Mouse (Mus musculus) embryonic facial prominence, embryonic 11.5 days (tissue): ENCODE data around the gene Smyd2. TPM values are rescaled to one million over a fixed set of nuclear protein-coding genes. Genes with fewer than 3 reads are reported as not detected.

Experiments
- ATAC-seq: fragments of 200-750 bp; cut with Nextera tagmentation; replicated peaks from 2 replicates; pipeline ENCODE4 v1.8.0; 2017; ENCODE audit warnings: low read depth; ENCODE audit not compliant: insufficient number of reproducible peaks, low FRiP score, low TSS enrichment
- DNase-seq: peaks from one replicate; pipeline ENCODE4 v3.0.0-alpha.2; 2015; ENCODE audit warnings: low spot score
- H3K27ac ChIP-seq: fragments of 300-500 bp; sonication (generic); replicated peaks from 2 replicates; pipeline ENCODE4 v1.5.1; 2014; ENCODE audit warnings: mild to moderate bottlenecking, low read depth, low read length, control low read depth
- H3K27me3 ChIP-seq: fragments of 300-500 bp; sonication (generic); 2 replicates; pipeline ENCODE4 v1.6.1; 2014; ENCODE audit warnings: mild to moderate bottlenecking, low read length, moderate library complexity, mixed read lengths; ENCODE audit not compliant: control insufficient read depth, insufficient read depth
- H3K36me3 ChIP-seq: fragments of 300-500 bp; sonication (generic); replicated peaks from 2 replicates; pipeline ENCODE4 v1.6.1; 2014; ENCODE audit warnings: low read depth, mild to moderate bottlenecking, low read length, moderate library complexity, mixed read lengths; ENCODE audit not compliant: control insufficient read depth, insufficient read depth
- H3K4me1 ChIP-seq: fragments of 300-500 bp; sonication (generic); 2 replicates; pipeline ENCODE4 v1.6.1; 2014; ENCODE audit warnings: low read length, mixed read lengths; ENCODE audit not compliant: control insufficient read depth, insufficient read depth
- H3K4me2 ChIP-seq: fragments of 300-500 bp; sonication (generic); 2 replicates; pipeline ENCODE4 v1.6.1; 2014; ENCODE audit warnings: low read depth, mild to moderate bottlenecking, control low read depth, low read length, moderate library complexity
- H3K4me3 ChIP-seq: fragments of 300-500 bp; sonication (generic); 2 replicates; pipeline ENCODE4 v1.5.1; 2014; ENCODE audit warnings: low read depth, low read length, control low read depth
- H3K9ac ChIP-seq: fragments of 300-500 bp; sonication (generic); replicated peaks from 2 replicates; pipeline ENCODE4 v1.6.1; 2014; ENCODE audit warnings: mild to moderate bottlenecking, control low read depth, low read length
- H3K9me3 ChIP-seq: fragments of 300-500 bp; sonication (generic); replicated peaks from 2 replicates; pipeline ENCODE4 v1.6.1; 2016; ENCODE audit warnings: mild to moderate bottlenecking, low read length, inconsistent platforms, mixed read lengths; ENCODE audit not compliant: control insufficient read depth
- WGBS: fragments of 180-500 bp; shearing (Covaris S2); extraction: QIAGEN DNeasy Blood & Tissue Kit; methylation state at CpG from one replicate; pipeline ENCODE4 v1.1.7; 2014; 5-methylcytosine and 5-hydroxymethylcytosine counted together
- polyA plus RNA-seq: library from polyadenylated mRNA; unstranded; fragments of >200 nt; fragmentation: Nextera tagmentation; extraction: Ambion mirVana; gene quantifications from 2 replicates; pipeline ENCODE4 v1.2.1, GENCODE M21; 2014

Smyd2 gene
- 83.9 and 88.8 TPM in 2 replicates for polyA plus RNA-seq

- no peaks in the 10 kb centered on the region for H3K36me3 ChIP-seq
- no peaks in the 10 kb centered on the region for H3K9me3 ChIP-seq
- 0 out of 2 replicates have a peak within 1 kb of the TSS, but pooled peaks have one; percentile 24 for H3K27ac ChIP-seq
- peaks cover 3% of the 10 kb centered on the region for H3K4me1 ChIP-seq
- peak; percentile 84 for DNase-seq
- peak within 1 kb of the TSS; percentile 77 for H3K4me3 ChIP-seq
- peak; percentile 84 for ATAC-seq
- peak within 1 kb of the TSS; percentile 95 for H3K4me2 ChIP-seq
- peak within 1 kb of the TSS; percentile 90 for H3K9ac ChIP-seq
- H3K27me3 ChIP-seq = no peaks in the 10 kb centered on the region
- under 1% methylated on average over 52 of the region's 90 CpGs for WGBS
Measured at GRCm38 (mm10) chr1:189921818-189922592, at the start of gene Smyd2. TSS of gene Smyd2 (minus strand) at chr1:189922363.

- Histone ChIP-seq H3K27me3 (no peaks in the 10 kb centered on the region), H3K4me2 (no peak overlapping the region), H3K9ac (no peak overlapping the region), H3K27ac (no peak overlapping the region), H3K9me3 (no peaks in the 10 kb centered on the region), H3K4me1 (no peaks in the 10 kb centered on the region), H3K4me3 (no peak overlapping the region), H3K36me3 (no peaks in the 10 kb centered on the region)
- ATAC-seq = no peak
- no peak for DNase-seq
- 73% methylated on average over 8 of the region's 8 CpGs for WGBS
Measured at GRCm38 (mm10) chr1:189970381-189970780, 48.2 kb upstream of the Smyd2 start.

GRCm38 (mm10) chr1:189968027-189968426 is 45.9 kb upstream of the Smyd2 start:
- H3K27me3 ChIP-seq = no peaks in the 10 kb centered on the region
- H3K4me3 ChIP-seq = no peak overlapping the region
- H3K9ac ChIP-seq = no peak overlapping the region
- 81% methylated on average over 4 of the region's 4 CpGs for WGBS
- ATAC-seq (no peak), DNase-seq (no peak)
- H3K36me3 ChIP-seq = no peaks in the 10 kb centered on the region
- no peaks in the 10 kb centered on the region for H3K4me1 ChIP-seq
- H3K27ac ChIP-seq = no peak overlapping the region
- no peak overlapping the region for H3K4me2 ChIP-seq
- H3K9me3 ChIP-seq = no peaks in the 10 kb centered on the region

GRCm38 (mm10) chr1:189960481-189960880 is 38.3 kb upstream of the Smyd2 start:
- H3K4me3 ChIP-seq = no peak overlapping the region
- 66% methylated on average over 5 of the region's 5 CpGs for WGBS
- no peak overlapping the region for H3K9ac ChIP-seq
- H3K27ac ChIP-seq = no peak overlapping the region
- H3K4me2 ChIP-seq = no peak overlapping the region
- no peaks in the 10 kb centered on the region for H3K9me3 ChIP-seq
- DNase-seq (no peak), ATAC-seq (no peak)
- no peaks in the 10 kb centered on the region for H3K27me3 ChIP-seq
- H3K36me3 ChIP-seq = no peaks in the 10 kb centered on the region
- no peaks in the 10 kb centered on the region for H3K4me1 ChIP-seq

- Histone ChIP-seq H3K4me3 (no peak overlapping the region), H3K27me3 (no peaks in the 10 kb centered on the region), H3K9me3 (no peaks in the 10 kb centered on the region), H3K4me2 (no peak overlapping the region), H3K4me1 (no peaks in the 10 kb centered on the region), H3K27ac (no peak overlapping the region), H3K9ac (no peak overlapping the region), H3K36me3 (no peaks in the 10 kb centered on the region)
- no peak for ATAC-seq
- 76% methylated on average over 8 of the region's 8 CpGs for WGBS
- no peak for DNase-seq
Measured at GRCm38 (mm10) chr1:189959802-189960201, 37.6 kb upstream of the Smyd2 start.

- H3K4me2 ChIP-seq = no peak overlapping the region
- no peaks in the 10 kb centered on the region for H3K9me3 ChIP-seq
- no peak for DNase-seq
- H3K36me3 ChIP-seq = no peaks in the 10 kb centered on the region
- ATAC-seq = no peak
- H3K9ac ChIP-seq = no peak overlapping the region
- WGBS = 80% methylated on average over 6 of the region's 6 CpGs
- H3K4me3 ChIP-seq = no peak overlapping the region
- H3K27me3 ChIP-seq = no peaks in the 10 kb centered on the region
- H3K4me1 ChIP-seq = no peaks in the 10 kb centered on the region
- no peak overlapping the region for H3K27ac ChIP-seq
Measured at GRCm38 (mm10) chr1:189951861-189952260, 29.7 kb upstream of the Smyd2 start.

- H3K9me3 ChIP-seq = no peaks in the 10 kb centered on the region
- ATAC-seq (no peak), DNase-seq (no peak)
- H3K27ac ChIP-seq = no peak overlapping the region
- no peaks in the 10 kb centered on the region for H3K36me3 ChIP-seq
- H3K9ac ChIP-seq = no peak overlapping the region
- no peak overlapping the region for H3K4me3 ChIP-seq
- no peaks in the 10 kb centered on the region for H3K27me3 ChIP-seq
- H3K4me2 ChIP-seq = no peak overlapping the region
- H3K4me1 ChIP-seq = no peaks in the 10 kb centered on the region
- WGBS = 79% methylated on average over 8 of the region's 8 CpGs
Measured at GRCm38 (mm10) chr1:189947411-189947810, 25.2 kb upstream of the Smyd2 start.

- no peaks in the 10 kb centered on the region for H3K36me3 ChIP-seq
- H3K9ac ChIP-seq = no peak overlapping the region
- H3K4me2 ChIP-seq = no peak overlapping the region
- no peaks in the 10 kb centered on the region for H3K27me3 ChIP-seq
- H3K4me1 ChIP-seq = no peaks in the 10 kb centered on the region
- DNase-seq (no peak), ATAC-seq (no peak)
- H3K27ac ChIP-seq = no peak overlapping the region
- 84% methylated on average over 8 of the region's 8 CpGs for WGBS
- H3K9me3 ChIP-seq = no peaks in the 10 kb centered on the region
- no peak overlapping the region for H3K4me3 ChIP-seq
Measured at GRCm38 (mm10) chr1:189946126-189946525, 24.0 kb upstream of the Smyd2 start.
